Mouse (Mus musculus): ENCODE data around the gene Psmd9.

- TF ChIP-seq GATA1 (IDR thresholded peaks at IDR 0.05; ENCODE audit: borderline replicate concordance, low read length): no peak
- no peak for TF ChIP-seq FLI1 (IDR thresholded peaks at IDR 0.05; ENCODE audit: low read length)
Observed at GRCm38 (mm10) chr5:123185966-123186365, 16.8 kb downstream of the Psmd9 start.
